Mouse (Mus musculus) stomach, postnatal 0 days (tissue): ENCODE measurements at regions not wholly inside any gene's neighbourhood (a gene's known extent, or its start where the extent isn't known, plus 50 kb on each side); places are given as distances from the start of the nearest gene placed in this dataset.

Source experiments
- ATAC-seq: fragments of 200-750 bp; cut with Nextera tagmentation; 2 replicates; pipeline ENCODE4 v1.8.0; 2017; ENCODE audit not compliant: low FRiP score, low TSS enrichment
- DNase-seq: peaks from one replicate; pipeline ENCODE4 v3.0.0-alpha.2; 2016; ENCODE audit warnings: low spot score
- H3K27ac ChIP-seq: fragments of 300-500 bp; sonication (generic); replicated peaks from 2 replicates; pipeline ENCODE4 v1.5.1; 2014; ENCODE audit warnings: mild to moderate bottlenecking, control low read depth
- H3K27me3 ChIP-seq: fragments of 300-500 bp; sonication (generic); 2 replicates; pipeline ENCODE4 v1.6.1; 2014; ENCODE audit warnings: low read length; ENCODE audit not compliant: control insufficient read depth, insufficient read depth
- H3K36me3 ChIP-seq: fragments of 300-500 bp; sonication (generic); 2 replicates; pipeline ENCODE4 v1.6.1; 2014; ENCODE audit warnings: low read length, mixed read lengths; ENCODE audit not compliant: control insufficient read depth, insufficient read depth
- H3K4me1 ChIP-seq: fragments of 300-500 bp; sonication (generic); replicated peaks from 2 replicates; pipeline ENCODE4 v1.6.1; 2014; ENCODE audit warnings: antibody characterized with exemption; ENCODE audit not compliant: control insufficient read depth, insufficient read depth
- H3K4me2 ChIP-seq: fragments of 300-500 bp; sonication (generic); replicated peaks from 2 replicates; pipeline ENCODE4 v1.6.1; 2014; ENCODE audit warnings: low read depth, mild to moderate bottlenecking, control low read depth, moderate library complexity
- H3K4me3 ChIP-seq: fragments of 300-500 bp; sonication (generic); 2 replicates; pipeline ENCODE4 v1.5.1; 2014; ENCODE audit warnings: low read depth, low read length, control low read depth
- H3K9ac ChIP-seq: fragments of 300-500 bp; sonication (generic); 2 replicates; pipeline ENCODE4 v1.6.1; 2014; ENCODE audit warnings: mild to moderate bottlenecking, low read length, control low read depth, mixed read lengths
- H3K9me3 ChIP-seq: fragments of 300-500 bp; sonication (generic); 2 replicates; pipeline ENCODE4 v1.6.1; 2016; ENCODE audit warnings: low read length; ENCODE audit not compliant: control insufficient read depth
- CTCF ChIP-seq: IDR thresholded peaks from 2 replicates; pipeline ENCODE4 v1.5.1; 2016; ENCODE audit warnings: antibody characterized with exemption, low read depth, mild to moderate bottlenecking, moderate library complexity
- EP300 ChIP-seq: optimal IDR thresholded peaks from 2 replicates; pipeline ENCODE3; 2016; ENCODE audit warnings: antibody characterized with exemption
- WGBS: fragments of 180-500 bp; shearing (Covaris S2); extraction: QIAGEN DNeasy Blood & Tissue Kit; methylation state at CpG from one replicate; pipeline ENCODE4 v1.1.7; 2014; 5-methylcytosine and 5-hydroxymethylcytosine counted together

DNA sequence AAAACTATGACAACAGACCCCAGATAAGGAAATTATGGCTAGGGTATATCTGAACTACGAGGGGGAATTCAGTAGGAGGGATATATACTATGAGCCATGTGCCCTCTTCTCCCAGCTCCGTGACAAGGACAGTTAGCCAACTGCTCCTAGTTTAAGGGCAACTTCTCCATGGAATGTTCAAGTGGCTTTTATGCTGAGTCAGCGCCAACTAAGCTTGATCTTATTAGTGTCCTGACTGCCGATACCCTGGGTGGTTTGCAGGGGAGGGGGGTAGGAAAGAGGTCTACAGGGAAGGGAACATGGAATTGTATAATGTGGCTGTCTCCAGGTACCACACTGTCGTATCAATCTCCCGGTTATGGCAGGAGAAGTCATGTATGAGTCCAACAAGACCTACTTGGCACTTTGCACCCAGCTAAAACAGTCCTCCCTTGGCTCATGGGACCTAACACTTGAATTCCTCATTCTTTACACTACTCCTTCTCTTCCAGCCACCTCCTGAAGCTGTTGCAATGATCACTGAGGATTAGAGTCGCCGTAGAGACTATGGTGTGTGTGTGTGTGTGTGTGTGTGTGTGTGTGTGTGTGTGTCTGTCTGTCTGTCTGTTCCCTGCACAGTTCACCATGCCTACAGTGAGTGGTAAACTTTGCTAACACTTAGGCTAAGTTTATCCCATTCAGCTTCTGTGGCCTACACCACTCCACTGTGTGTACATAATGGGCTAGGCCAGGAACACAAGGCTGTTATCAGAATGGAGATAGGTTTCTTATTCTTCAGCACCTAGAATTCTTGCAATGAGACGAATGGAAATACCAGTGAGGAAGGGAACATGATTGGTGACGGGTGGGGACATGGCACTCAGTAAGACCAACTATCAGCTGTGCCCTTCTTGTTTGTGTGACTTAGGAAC is 1251.1 kb upstream of the A1bg start:
- no peaks in the 10 kb centered on the region for H3K27me3 ChIP-seq
- no peaks in the 10 kb centered on the region for H3K4me1 ChIP-seq
- H3K36me3 ChIP-seq = no peaks in the 10 kb centered on the region
- TF ChIP-seq CTCF (no peak), EP300 (no peak)
- H3K4me2 ChIP-seq = no peak overlapping the region
- peak; percentile 97 for ATAC-seq
- H3K9me3 ChIP-seq = no peaks in the 10 kb centered on the region
- H3K4me3 ChIP-seq = no peak overlapping the region
- DNase-seq = peak; percentile 43
- 85% methylated on average over 10 of the region's 10 CpGs for WGBS
- H3K27ac ChIP-seq = peak overlapping the region; percentile 30; the same call in 1 of the 2 replicates
- no peak overlapping the region for H3K9ac ChIP-seq

DNA sequence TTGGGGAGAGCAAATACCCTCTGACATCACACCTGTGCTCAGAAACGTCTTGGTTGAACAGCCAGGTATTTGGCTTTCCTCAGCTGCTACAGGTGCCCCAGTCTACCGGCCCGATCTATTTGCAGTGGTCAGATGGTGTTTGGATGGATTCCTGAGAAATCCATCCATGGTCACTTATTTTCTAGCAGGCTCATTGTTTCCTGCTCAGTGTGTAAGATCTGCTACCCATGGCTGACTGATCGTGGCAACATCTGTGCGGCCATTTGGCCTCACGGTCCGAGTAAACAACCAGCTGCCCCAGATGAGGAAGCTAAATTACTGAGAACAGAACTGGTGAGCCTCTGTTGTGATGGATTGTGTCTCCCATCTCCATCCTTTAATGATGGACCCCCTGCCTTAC is 1248.8 kb upstream of the A1bg start:
- Histone ChIP-seq H3K27me3 (no peaks in the 10 kb centered on the region), H3K9me3 (no peaks in the 10 kb centered on the region), H3K4me3 (no peak overlapping the region), H3K4me1 (no peaks in the 10 kb centered on the region), H3K27ac (no peak overlapping the region), H3K9ac (no peak overlapping the region), H3K36me3 (no peaks in the 10 kb centered on the region), H3K4me2 (no peak overlapping the region)
- WGBS = 55% methylated on average over 7 of the region's 7 CpGs
- no peak for ATAC-seq
- TF ChIP-seq CTCF (no peak), EP300 (no peak)
- DNase-seq = no peak

DNA sequence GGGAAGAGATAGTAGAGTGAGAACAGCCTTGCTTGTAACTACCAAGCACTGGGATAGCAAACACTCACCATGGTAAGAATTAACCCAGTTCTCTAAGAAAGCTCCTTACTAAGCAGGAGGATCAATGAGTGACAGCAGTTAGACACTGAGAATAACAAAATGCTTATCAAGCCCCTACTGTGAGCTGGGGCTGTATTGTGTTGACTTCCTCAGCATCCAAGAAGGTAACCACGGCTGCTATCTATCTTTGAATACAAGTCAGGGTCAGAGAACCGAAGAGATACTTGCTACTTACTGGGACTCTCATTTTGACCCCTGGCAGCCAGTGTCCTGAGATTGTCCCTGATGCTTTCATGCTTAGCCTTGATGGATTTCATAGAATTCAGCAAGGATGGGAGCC is 1248.4 kb upstream of the A1bg start:
- TF ChIP-seq CTCF (no peak), EP300 (no peak)

DNA sequence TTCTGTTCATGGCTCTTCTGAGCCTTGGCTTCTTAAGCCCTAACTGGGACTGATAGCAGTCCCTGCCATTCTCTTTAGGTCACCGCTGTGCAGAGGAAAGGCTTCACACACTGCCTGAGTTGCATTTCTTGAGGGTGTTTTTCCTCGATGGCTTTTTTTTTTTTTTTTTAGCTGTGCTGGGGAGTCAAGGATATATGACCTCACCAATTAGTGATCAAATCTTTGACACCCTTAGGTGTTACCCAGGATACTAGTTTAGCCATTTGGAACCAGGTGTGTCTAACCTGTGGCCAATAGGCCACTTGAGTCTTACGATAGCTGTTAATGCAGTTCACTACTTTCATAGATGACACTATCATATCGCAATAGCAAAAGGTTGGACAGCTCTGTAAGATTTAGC is 1247.5 kb upstream of the A1bg start:
- H3K9ac ChIP-seq = no peak overlapping the region
- no peak for ATAC-seq
- no peak overlapping the region for H3K27ac ChIP-seq
- no peak overlapping the region for H3K4me2 ChIP-seq
- no peaks in the 10 kb centered on the region for H3K9me3 ChIP-seq
- 94% methylated on average over 4 of the region's 4 CpGs for WGBS
- no peaks in the 10 kb centered on the region for H3K27me3 ChIP-seq
- H3K4me1 ChIP-seq = no peaks in the 10 kb centered on the region
- DNase-seq = no peak
- no peak overlapping the region for H3K4me3 ChIP-seq
- TF ChIP-seq EP300 = no peak
- no peak for TF ChIP-seq CTCF
- H3K36me3 ChIP-seq = no peaks in the 10 kb centered on the region

More for the DNA sequence above, 1248.4 kb upstream of the A1bg start:
- ATAC-seq = no peak
- H3K9ac ChIP-seq = no peak overlapping the region
- H3K36me3 ChIP-seq = no peaks in the 10 kb centered on the region
- H3K27me3 ChIP-seq = no peaks in the 10 kb centered on the region
- H3K4me2 ChIP-seq = no peak overlapping the region
- H3K4me3 ChIP-seq = no peak overlapping the region
- no peaks in the 10 kb centered on the region for H3K9me3 ChIP-seq
- no peak for DNase-seq
- 66% methylated on average over 2 of the region's 2 CpGs for WGBS
- no peaks in the 10 kb centered on the region for H3K4me1 ChIP-seq
- H3K27ac ChIP-seq = no peak overlapping the region

DNA sequence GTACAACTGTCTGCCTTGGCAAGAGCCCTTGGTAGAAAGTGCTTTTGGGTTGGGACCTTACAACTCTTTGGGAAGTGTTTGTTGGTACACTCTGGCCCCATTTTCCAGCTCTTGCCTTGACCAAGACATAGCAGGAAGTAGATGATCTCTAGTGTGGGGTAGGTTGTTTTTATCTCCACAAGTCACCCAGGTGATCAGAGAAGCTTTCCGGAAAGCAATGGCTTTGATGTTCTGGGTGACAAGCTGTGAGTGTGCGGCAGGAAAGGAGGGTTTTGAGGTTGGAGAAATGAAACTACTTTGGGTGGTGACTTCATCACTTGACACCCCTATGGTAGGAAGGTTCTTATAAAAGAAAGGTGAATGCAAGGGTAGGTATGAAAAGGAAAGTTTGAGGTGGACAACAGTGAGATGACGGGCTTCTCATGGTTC is 1246.8 kb upstream of the A1bg start:
- H3K4me3 ChIP-seq = no peak overlapping the region
- no peak overlapping the region for H3K9ac ChIP-seq
- no peaks in the 10 kb centered on the region for H3K27me3 ChIP-seq
- H3K4me2 ChIP-seq = no peak overlapping the region
- ATAC-seq (no peak), DNase-seq (no peak)
- H3K9me3 ChIP-seq = no peaks in the 10 kb centered on the region
- no peaks in the 10 kb centered on the region for H3K4me1 ChIP-seq
- no peaks in the 10 kb centered on the region for H3K36me3 ChIP-seq
- TF ChIP-seq CTCF (no peak), EP300 (no peak)
- H3K27ac ChIP-seq = no peak overlapping the region
- 94% methylated on average over 3 of the region's 3 CpGs for WGBS

DNA sequence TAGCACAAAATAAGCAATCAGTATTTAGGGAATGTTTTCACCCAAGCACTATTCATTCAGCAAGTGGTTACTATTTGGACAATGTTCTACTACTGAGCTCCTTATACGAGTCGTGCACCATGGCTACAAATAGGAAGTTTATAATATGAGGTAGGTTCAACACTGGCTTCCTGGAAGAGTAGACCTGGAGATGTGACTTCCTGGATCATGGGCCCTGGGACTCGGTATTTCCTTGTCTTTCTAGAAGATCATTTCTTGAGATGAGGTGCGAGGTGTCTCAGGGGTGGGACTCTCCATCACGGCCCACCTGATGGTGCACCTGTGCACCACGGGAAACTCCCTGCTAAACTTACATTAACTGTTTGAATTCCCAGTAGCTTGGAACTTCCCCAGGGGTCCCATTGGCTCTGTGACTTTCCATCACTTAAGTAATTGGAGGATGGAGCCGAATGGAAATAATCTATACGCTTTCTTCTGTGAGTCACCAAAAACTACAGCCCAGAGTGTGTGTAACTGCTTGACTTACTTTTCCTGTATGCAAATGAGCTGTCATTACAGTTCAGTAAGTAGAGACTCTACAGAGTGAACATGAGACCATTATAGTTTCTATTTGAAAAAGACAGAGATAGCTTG is 1246.3 kb upstream of the A1bg start:
- TF ChIP-seq EP300 (no peak), CTCF (no peak)
- DNase-seq = no peak
- Histone ChIP-seq H3K27me3 (no peaks in the 10 kb centered on the region), H3K27ac (no peak overlapping the region), H3K4me3 (no peak overlapping the region), H3K4me2 (no peak overlapping the region), H3K9ac (no peak overlapping the region), H3K4me1 (no peaks in the 10 kb centered on the region), H3K9me3 (no peaks in the 10 kb centered on the region), H3K36me3 (no peaks in the 10 kb centered on the region)
- 88% methylated on average over 8 of the region's 8 CpGs for WGBS
- ATAC-seq = no peak
